8 mouse cellular contexts compared by ENCODE assay signal in the genomic region with DNA sequence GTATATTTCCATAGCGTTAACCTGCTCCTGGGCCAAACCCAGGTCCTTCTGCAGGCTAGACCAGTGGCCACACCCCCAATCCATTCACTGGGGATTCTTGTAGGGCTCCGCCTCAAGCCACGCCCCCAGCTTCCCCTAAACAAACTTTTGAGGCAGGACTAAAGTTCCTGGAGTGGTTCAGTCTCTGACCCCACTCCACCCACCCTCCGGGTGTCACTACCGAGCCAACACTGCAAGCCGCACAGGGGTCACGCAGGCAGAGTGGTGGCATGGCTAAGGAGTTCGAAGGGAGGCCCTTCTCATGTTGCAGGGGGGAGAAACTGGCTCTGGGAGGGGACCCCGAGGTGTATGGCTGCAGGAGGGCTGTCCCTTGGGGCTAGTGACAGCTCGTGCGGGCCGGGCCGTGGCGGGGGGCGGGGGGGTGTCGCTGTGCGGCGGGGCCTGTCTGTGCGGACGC. TPM values are rescaled to one million over a fixed set of nuclear protein-coding genes. Genes with fewer than 3 reads are reported as not detected.
A peak's percentile ranks its signal among the peaks of the same experiment; 100 is the strongest.
DNase-seq lines count a peak whose midpoint lies in the region; ATAC-seq and TF ChIP-seq lines count a peak whose summit lies in the region.

No protein-coding gene starts in this region.

- H3K4me3 ChIP-seq in CH12.LX (replicated peaks in 1 of 3; ENCODE audit: low read depth in 2 of 3, low read length in 2 of 3, poor library complexity in 1 of 3): peak overlapping the region; percentile 41 to 74 (median 64)
- peak overlapping the region; percentile 88 for H3K4me3 ChIP-seq in heart, postnatal 0 days (ENCODE audit: low read depth, low read length)

- H3K9me3 ChIP-seq in CH12.LX (replicated peaks; ENCODE audit: low read length): no peaks in the 10 kb centered on the region
- H3K9me3 ChIP-seq in heart, postnatal 0 days (replicated peaks; ENCODE audit: control insufficient read depth, low read length): no peaks in the 10 kb centered on the region

- no peak; a peak in 1 of 4 replicates for TF ChIP-seq CTCF in CH12.LX (conservative IDR thresholded peaks at IDR 0.05 in 1 of 2, IDR thresholded peaks at IDR 0.05 in 1 of 2; ENCODE audit: low read depth in 2 of 2, low read length in 2 of 2)
- no peak for TF ChIP-seq CTCF in brain, embryonic 14.5 days (IDR thresholded peaks at IDR 0.05; ENCODE audit: borderline replicate concordance, extremely low read depth, insufficient read depth, insufficient read length)
- TF ChIP-seq CTCF in heart, postnatal 0 days (IDR thresholded peaks at IDR 0.05; ENCODE audit: low read depth): no peak

- in situ Hi-C loops in CH12.LX (cut with MboI; ENCODE audit: low pct_ligation_motif_present, low pct_unique_long_range_greater_than_20kb, low sequenced_read_pairs): no loop called here

- peak; percentile 97 for DNase-seq in CH12.LX (ENCODE audit: extremely low read depth)
- DNase-seq in brain, embryonic 14.5 days (ENCODE audit: low read depth): peak; percentile 88
- DNase-seq in heart, postnatal 0 days (ENCODE audit: low spot score): peak; percentile 87
- peak; percentile 97 for DNase-seq in kidney, postnatal 36 days
- DNase-seq in lung, postnatal 25 days (ENCODE audit: low spot score): peak; percentile 95
- DNase-seq in ovary, postnatal 36 days (ENCODE audit: low spot score): peak; percentile 81
- peak; percentile 85 for DNase-seq in thymus, postnatal 4 days

- H3K27me3 ChIP-seq in CH12.LX (replicated peaks): peaks cover 38% of the 10 kb centered on the region
- no peaks in the 10 kb centered on the region for H3K27me3 ChIP-seq in heart, postnatal 0 days (ENCODE audit: control insufficient read depth, insufficient read depth, low read length)

- peaks cover 41 to 71% of the 10 kb centered on the region in 2 experiments for H3K4me1 ChIP-seq in CH12.LX (ENCODE audit: control insufficient read depth in 1 of 2, insufficient read depth in 2 of 2)
- H3K4me1 ChIP-seq in heart, postnatal 0 days (ENCODE audit: control insufficient read depth, insufficient read depth): peaks cover 31% of the 10 kb centered on the region

- peak overlapping the region; percentile 95 for H3K27ac ChIP-seq in CH12.LX (ENCODE audit: insufficient read depth, low read depth)
- peak overlapping the region; percentile 99 for H3K27ac ChIP-seq in heart, postnatal 0 days (ENCODE audit: low read depth)

- peaks cover 16% of the 10 kb centered on the region for H3K79me2 ChIP-seq in CH12.LX (replicated peaks; ENCODE audit: control insufficient read depth, extremely low read depth, insufficient read depth, poor library complexity, severe bottlenecking)

- 0% methylated on average over 20 of the region's 20 CpGs for WGBS in heart, postnatal 0 days

- peak overlapping the region; percentile 73 for H3K4me2 ChIP-seq in CH12.LX (ENCODE audit: insufficient read depth, low read depth, poor library complexity, severe bottlenecking)
- H3K4me2 ChIP-seq in heart, postnatal 0 days (ENCODE audit: low read depth, low read length): peak overlapping the region; percentile 67

- dilution Hi-C loops in CH12.LX (cut with MboI; ENCODE audit: extremely low pct_ligation_motif_present, extremely low pct_unique_long_range_greater_than_20kb, low sequenced_read_pairs): no loop called here

- no peak for TF ChIP-seq RAD21 in CH12.LX (IDR thresholded peaks at IDR 0.05; ENCODE audit: low read depth, low read length)

- H3K9ac ChIP-seq in CH12.LX (ENCODE audit: insufficient read depth, low read depth): peak overlapping the region; percentile 94
- H3K9ac ChIP-seq in heart, postnatal 0 days (replicated peaks; ENCODE audit: low read depth, low read length): peak overlapping the region; percentile 88

- ATAC-seq in erythroid progenitor cell, adult 5-6 weeks (replicated peaks; ENCODE audit: low FRiP score, poor library complexity, severe bottlenecking): peak; percentile 60
- ATAC-seq in heart, postnatal 0 days (ENCODE audit: insufficient read depth, low read depth): peak; percentile 27

- no peak for TF ChIP-seq POLR2A in CH12.LX (IDR thresholded peaks at IDR 0.05; ENCODE audit: low read depth, low read length)
- TF ChIP-seq POLR2A in brain, embryonic 14.5 days (IDR thresholded peaks at IDR 0.05; ENCODE audit: borderline replicate concordance, extremely low read depth, insufficient read depth, insufficient read length, poor library complexity, severe bottlenecking): no peak

- no peaks in the 10 kb centered on the region for H3K36me3 ChIP-seq in CH12.LX (replicated peaks in 1 of 2; ENCODE audit: control insufficient read depth in 1 of 2, insufficient read depth in 1 of 2, low read length in 1 of 2)
- no peaks in the 10 kb centered on the region for H3K36me3 ChIP-seq in heart, postnatal 0 days (replicated peaks; ENCODE audit: control insufficient read depth, insufficient read depth, low read length)

- no peak for TF ChIP-seq EP300 in CH12.LX (IDR thresholded peaks at IDR 0.05; ENCODE audit: low read length)
- no peak for TF ChIP-seq EP300 in heart, postnatal 0 days (IDR thresholded peaks at IDR 0.05; ENCODE audit: low read depth)

TF ChIP-seq in CH12.LX, 34 proteins besides CTCF, POLR2A, EP300 and RAD21 (continues in another document):
- TF ChIP-seq BHLHE40 (IDR thresholded peaks at IDR 0.05; ENCODE audit: low read depth, low read length) (peak; percentile 31; the same call in 1 of the 2 replicates), SIN3A (IDR thresholded peaks at IDR 0.05; ENCODE audit: low read length) (peak; percentile 16; the same call in 1 of the 2 replicates), NRF1 (IDR thresholded peaks at IDR 0.05; ENCODE audit: low read depth, low read length) (no peak), ELF1 (IDR thresholded peaks at IDR 0.05; ENCODE audit: low read depth, low read length) (0 out of 2 replicates have a peak, but pooled peaks have one; percentile 18), TBP (conservative IDR thresholded peaks at IDR 0.05; ENCODE audit: low read depth, low read length) (0 out of 2 replicates have a peak, but pooled peaks have one; percentile 51), JUND (conservative IDR thresholded peaks at IDR 0.05; ENCODE audit: low read depth, low read length) (no peak), ZMIZ1 (IDR thresholded peaks at IDR 0.05; ENCODE audit: low read depth, low read length) (no peak), E2F4 (IDR thresholded peaks at IDR 0.05; ENCODE audit: insufficient replicate concordance, low read depth, low read length) (no peak), ZC3H11A (IDR thresholded peaks at IDR 0.05; ENCODE audit: low read depth, low read length) (no peak), IRF4 (IDR thresholded peaks at IDR 0.05; ENCODE audit: low read depth, low read length) (no peak)

RNA-seq across cellular contexts. Expression of gene Nfic, which starts 25.8 kb away (rescaled TPM):
- 4.4 and 4.7 TPM in 2 replicates for total RNA-seq in CH12.LX (2012; rRNA removed)
- 0.07 and 0.34 TPM in 2 replicates for total RNA-seq in CH12.LX (2014; rRNA removed)
- polyA plus RNA-seq in CH12.LX (2012; ENCODE audit: insufficient read length, low read depth): 3.8 and 4.0 TPM in 2 replicates
- polyA plus RNA-seq in brain, embryonic 14.5 days (2012; rRNA removed): 9.2 and 16.7 TPM in 2 replicates
- 10.1 and 15.1 TPM in 2 replicates for total RNA-seq in erythroid progenitor cell, adult 5-6 weeks (2015; ENCODE audit: low replicate concordance)
- total RNA-seq in erythroid progenitor cell, adult 5-6 weeks (2017; ENCODE audit: low replicate concordance): 0.45 and 0.90 TPM in 2 replicates
- 24.6 and 47.6 TPM in 2 replicates for total RNA-seq in heart, postnatal 0 days (2014; rRNA removed; ENCODE audit: low replicate concordance)
- polyA plus RNA-seq in heart, postnatal 0 days (2015; fragmentation: Nextera tagmentation; extraction: Ambion mirVana): 73.7 and 77.9 TPM in 2 replicates

RNA-seq across cellular contexts. Expression of gene Smim24, which starts 36.8 kb away (rescaled TPM):
- total RNA-seq in CH12.LX (2012; rRNA removed) (0.13 and 0.34 TPM in 2 replicates), CH12.LX (2014; rRNA removed) (not detected in 2 replicates)
- polyA plus RNA-seq in CH12.LX (2012; ENCODE audit: insufficient read length, low read depth): 0.64 TPM in 1 of 2 replicates, not detected in the other
- 3.0 and 4.2 TPM in 2 replicates for polyA plus RNA-seq in brain, embryonic 14.5 days (2012; rRNA removed)
- 5.4 and 7.5 TPM in 2 replicates for total RNA-seq in erythroid progenitor cell, adult 5-6 weeks (2015; ENCODE audit: low replicate concordance)
- 4.2 TPM in 1 of 2 replicates, not detected in the other for total RNA-seq in erythroid progenitor cell, adult 5-6 weeks (2017; ENCODE audit: low replicate concordance)
- 6.6 and 7.8 TPM in 2 replicates for total RNA-seq in heart, postnatal 0 days (2014; rRNA removed; ENCODE audit: low replicate concordance)
- polyA plus RNA-seq in heart, postnatal 0 days (2015; fragmentation: Nextera tagmentation; extraction: Ambion mirVana): 3.3 and 3.8 TPM in 2 replicates

RNA-seq across cellular contexts. Expression of gene Gm48552, which starts 40.8 kb away (rescaled TPM):
- 0.29 and 1.1 TPM in 2 replicates for total RNA-seq in CH12.LX (2012; rRNA removed)
- total RNA-seq in CH12.LX (2014; rRNA removed): 0.65 and 0.98 TPM in 2 replicates
- polyA plus RNA-seq in CH12.LX (2012; ENCODE audit: insufficient read length, low read depth): 0.46 and 1.2 TPM in 2 replicates
- 8.7 and 9.4 TPM in 2 replicates for polyA plus RNA-seq in brain, embryonic 14.5 days (2012; rRNA removed)
- total RNA-seq in erythroid progenitor cell, adult 5-6 weeks (2015; ENCODE audit: low replicate concordance): not detected in 2 replicates
- not detected in 2 replicates for total RNA-seq in erythroid progenitor cell, adult 5-6 weeks (2017; ENCODE audit: low replicate concordance)
- not detected in 2 replicates for total RNA-seq in heart, postnatal 0 days (2014; rRNA removed; ENCODE audit: low replicate concordance)
- 0.45 and 0.70 TPM in 2 replicates for polyA plus RNA-seq in heart, postnatal 0 days (2015; fragmentation: Nextera tagmentation; extraction: Ambion mirVana)

RNA-seq across cellular contexts. Expression of gene Gm48551, which starts 45.4 kb away (rescaled TPM):
- total RNA-seq in CH12.LX (2012; rRNA removed) (1.2 and 1.5 TPM in 2 replicates), CH12.LX (2014; rRNA removed) (0.96 and 1.0 TPM in 2 replicates)
- 3.2 and 3.4 TPM in 2 replicates for polyA plus RNA-seq in CH12.LX (2012; ENCODE audit: insufficient read length, low read depth)
- 6.8 and 9.6 TPM in 2 replicates for polyA plus RNA-seq in brain, embryonic 14.5 days (2012; rRNA removed)
- 2.1 and 4.3 TPM in 2 replicates for total RNA-seq in erythroid progenitor cell, adult 5-6 weeks (2015; ENCODE audit: low replicate concordance)
- not detected in 2 replicates for total RNA-seq in erythroid progenitor cell, adult 5-6 weeks (2017; ENCODE audit: low replicate concordance)
- total RNA-seq in heart, postnatal 0 days (2014; rRNA removed; ENCODE audit: low replicate concordance): 0.11 TPM in 1 of 2 replicates, not detected in the other
- 0.43 and 1.1 TPM in 2 replicates for polyA plus RNA-seq in heart, postnatal 0 days (2015; fragmentation: Nextera tagmentation; extraction: Ambion mirVana)

RNA-seq across cellular contexts. Expression of gene Dohh, which starts 45.4 kb away (rescaled TPM):
- total RNA-seq in CH12.LX (2012; rRNA removed) (131 and 143 TPM in 2 replicates), CH12.LX (2014; rRNA removed) (81.7 and 83.0 TPM in 2 replicates)
- 78.2 and 93.5 TPM in 2 replicates for polyA plus RNA-seq in CH12.LX (2012; ENCODE audit: insufficient read length, low read depth)
- 64.0 and 67.4 TPM in 2 replicates for polyA plus RNA-seq in brain, embryonic 14.5 days (2012; rRNA removed)
- 8.8 TPM in 1 of 2 replicates, not detected in the other for total RNA-seq in erythroid progenitor cell, adult 5-6 weeks (2015; ENCODE audit: low replicate concordance)
- total RNA-seq in erythroid progenitor cell, adult 5-6 weeks (2017; ENCODE audit: low replicate concordance): 4.0 and 17.2 TPM in 2 replicates
- 123 and 139 TPM in 2 replicates for total RNA-seq in heart, postnatal 0 days (2014; rRNA removed; ENCODE audit: low replicate concordance)
- polyA plus RNA-seq in heart, postnatal 0 days (2015; fragmentation: Nextera tagmentation; extraction: Ambion mirVana): 75.2 and 77.6 TPM in 2 replicates

Comparison
In these comparisons a context has a peak if more than half of its experiments do, and no peak if none do; other contexts are left out.
1. Peak in every context shown above with its lines: DNase-seq, ATAC-seq, H3K4me3 ChIP-seq and H3K27ac ChIP-seq.